Mouse (Mus musculus) R1 (cell line): ENCODE measurements around the gene Cnga3.

Experiments
- DNase-seq: peaks from one replicate; pipeline ENCODE4 v3.0.0-alpha.2; 2018; ENCODE audit warnings: low read depth, low spot score

The Cnga3 gene

DNA sequence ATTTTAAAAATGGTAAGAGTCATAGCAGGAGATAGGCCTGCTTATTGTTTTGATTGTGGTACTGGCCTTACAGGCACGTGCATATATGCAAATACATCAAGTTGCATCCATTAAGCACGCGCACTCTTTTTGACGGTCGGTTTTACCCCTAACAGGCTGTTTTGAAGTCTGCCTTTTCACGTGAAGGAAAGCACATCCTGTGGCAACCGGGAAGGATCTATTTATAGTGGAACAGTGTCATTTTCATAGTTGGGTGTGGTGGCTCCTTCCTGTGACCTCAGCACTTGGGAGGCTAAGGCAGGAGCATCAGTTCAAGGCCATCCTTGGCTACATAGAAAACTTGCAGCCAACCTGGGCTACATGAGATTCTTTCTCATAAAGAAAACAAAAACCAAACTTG lies 72.3 kb downstream of the Cnga3 start:
- DNase-seq = no peak

DNA sequence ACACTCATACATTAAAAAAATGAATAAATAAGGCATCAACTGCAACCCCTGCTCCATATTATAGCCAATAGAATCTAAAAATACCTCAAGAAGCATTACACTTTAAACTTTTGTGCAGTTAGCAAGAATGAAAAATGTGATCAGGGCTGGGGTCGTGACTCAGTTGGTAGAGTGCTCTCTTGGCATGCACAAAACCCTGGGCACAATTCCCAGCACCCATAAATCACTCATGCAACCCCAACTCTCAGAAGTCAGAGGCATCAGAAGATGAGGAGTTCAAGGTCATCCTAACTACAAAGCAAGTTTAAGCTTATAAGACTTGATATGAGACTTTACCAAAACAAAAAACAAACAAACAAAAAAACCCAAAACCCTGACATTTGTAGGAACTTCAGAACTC lies 73.5 kb downstream of the Cnga3 start:
- no peak for DNase-seq

DNA sequence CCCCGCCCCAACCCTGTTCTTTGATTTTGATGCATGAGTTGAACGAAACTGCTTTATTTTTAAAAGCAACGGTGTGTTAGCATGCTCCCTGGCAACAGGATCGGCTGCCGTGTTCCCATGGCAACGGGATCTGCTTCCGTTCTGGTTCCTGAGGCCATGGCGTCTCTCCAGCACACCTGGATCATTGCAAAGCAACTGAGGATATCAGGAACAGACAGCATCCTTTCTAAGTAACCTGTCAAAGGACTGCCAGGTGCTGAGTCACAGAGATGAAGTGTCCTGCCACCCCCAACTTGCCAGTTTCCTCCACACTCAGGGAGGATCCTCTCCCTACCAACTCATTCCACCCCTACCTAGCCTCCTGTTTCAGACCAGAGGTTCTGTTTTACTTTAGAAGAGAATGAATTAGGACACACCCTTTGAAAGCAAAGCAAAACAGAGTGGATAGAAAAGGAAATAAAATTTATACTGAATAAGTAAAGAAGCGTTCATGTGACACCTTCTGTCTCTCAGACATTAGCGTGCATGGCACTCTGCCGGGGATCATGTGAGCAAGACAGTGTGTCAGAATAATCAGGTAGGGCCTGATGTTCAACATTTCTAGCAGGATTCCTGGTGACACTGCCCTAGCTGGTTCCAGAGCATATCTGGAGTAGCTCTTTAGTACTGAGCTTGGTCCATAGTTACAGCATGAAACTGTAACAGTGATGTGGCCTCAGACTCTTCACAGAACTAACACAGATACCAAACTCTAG lies 74.1 kb downstream of the Cnga3 start:
- peak; percentile 72 for DNase-seq

DNA sequence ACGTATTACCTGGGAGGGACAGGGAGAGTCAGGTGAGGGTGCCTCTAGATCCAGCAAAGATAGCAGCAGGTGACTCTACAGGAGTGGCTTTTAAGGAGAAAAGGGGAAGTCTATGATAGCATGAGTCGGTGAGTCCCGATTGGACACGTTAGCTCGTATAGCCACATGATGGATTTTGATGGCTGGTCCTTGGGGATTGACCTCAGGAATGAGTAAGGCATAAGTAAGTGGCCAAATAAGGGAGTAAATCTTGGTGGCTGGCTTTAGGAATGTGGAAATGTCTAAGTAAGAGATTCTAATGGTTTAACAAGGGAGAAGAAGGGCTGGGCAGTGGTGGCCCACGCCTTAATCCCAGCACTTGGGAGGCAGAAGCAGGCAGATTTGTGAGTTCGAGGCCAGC lies 74.7 kb downstream of the Cnga3 start:
- DNase-seq = no peak

DNA sequence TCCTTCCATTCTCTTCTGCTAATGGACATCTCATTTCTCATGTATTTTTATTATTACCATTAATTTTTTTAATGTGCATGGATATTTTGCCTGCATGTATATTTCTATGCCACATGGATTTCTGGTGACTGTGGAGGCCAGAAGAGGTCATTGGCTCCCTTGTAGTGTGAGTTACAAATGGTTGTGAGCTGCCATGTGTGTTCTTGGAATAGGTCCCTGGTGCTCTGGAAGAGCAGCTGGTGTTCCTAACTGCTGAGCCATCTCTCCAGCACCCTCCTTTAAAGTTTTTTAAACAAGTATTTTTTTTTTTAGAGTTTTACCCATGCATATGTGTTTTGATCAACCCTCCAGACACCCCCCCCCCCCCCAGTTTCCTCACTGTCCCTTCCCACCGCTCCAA lies 82.2 kb downstream of the Cnga3 start:
- no peak for DNase-seq

DNA sequence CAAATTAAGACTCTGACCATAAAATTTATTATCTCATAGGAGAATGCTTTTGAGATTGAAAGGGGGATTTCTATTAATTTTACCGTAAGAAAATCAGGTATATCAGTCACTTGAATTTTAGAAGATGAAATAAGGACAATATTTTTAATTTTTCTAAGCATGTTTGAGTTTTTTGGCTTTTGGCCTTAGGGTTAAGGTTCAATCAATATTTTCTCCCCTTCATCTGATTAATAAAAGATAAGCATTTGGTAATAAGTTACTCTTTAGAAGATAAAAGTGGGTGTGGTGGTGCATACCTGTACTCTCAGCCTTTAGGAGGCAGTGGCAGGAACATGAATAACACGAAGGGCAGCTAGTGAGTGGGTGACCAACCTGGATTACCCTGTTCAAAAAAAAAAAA lies 84.7 kb downstream of the Cnga3 start:
- no peak for DNase-seq

DNA sequence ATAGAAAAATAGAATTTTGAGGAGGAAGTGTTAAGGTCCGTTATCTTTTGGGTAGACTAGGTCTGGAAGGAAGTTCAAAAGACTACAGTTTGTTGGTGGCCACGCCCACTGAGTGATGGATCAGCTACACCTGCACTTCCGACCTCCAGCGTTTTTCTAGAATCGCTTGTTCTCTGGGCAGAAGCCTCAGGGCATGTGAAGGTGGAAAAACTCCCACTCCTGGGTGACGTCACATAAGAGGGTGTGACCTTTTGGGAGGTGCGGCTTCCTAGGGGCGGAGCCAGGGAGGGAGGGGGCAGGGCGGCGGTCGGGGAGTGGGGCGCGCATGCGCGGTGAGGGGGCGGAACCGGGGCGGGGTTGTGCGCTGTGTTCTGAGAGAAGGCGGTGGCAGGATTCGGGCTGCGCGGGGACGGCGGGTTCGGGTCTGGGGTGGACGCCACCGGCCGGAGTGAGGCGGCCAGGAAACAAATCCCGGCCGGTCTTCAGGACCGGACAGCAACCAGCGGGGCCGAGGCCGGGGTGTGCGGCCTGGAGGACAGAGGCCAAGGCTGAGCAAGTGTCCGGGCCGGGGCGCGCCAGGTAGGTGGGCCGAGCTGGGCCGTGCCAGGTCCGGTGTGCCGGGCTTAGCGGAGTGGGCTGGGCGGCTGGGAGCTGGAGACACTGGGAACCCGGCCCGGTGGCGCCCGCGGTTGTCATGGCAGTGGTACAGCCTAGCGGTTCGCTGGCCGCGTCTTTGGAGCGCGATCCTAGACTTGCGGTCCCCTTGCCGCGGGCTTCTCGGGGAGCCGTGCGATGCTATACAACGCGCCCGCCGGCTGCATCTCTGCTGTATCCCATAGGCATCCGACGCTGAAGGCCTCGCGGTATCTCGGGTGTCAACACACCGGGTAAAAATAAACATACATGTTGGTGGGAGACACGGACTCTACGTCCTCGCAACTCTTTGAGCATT lies 85.6 kb downstream of the Cnga3 start, which contains the start of gene Inpp4a:
Inpp4a (plus strand) TSS at position 326 of the 952 bp plus-strand sequence.
- DNase-seq = peak; percentile 96

DNA sequence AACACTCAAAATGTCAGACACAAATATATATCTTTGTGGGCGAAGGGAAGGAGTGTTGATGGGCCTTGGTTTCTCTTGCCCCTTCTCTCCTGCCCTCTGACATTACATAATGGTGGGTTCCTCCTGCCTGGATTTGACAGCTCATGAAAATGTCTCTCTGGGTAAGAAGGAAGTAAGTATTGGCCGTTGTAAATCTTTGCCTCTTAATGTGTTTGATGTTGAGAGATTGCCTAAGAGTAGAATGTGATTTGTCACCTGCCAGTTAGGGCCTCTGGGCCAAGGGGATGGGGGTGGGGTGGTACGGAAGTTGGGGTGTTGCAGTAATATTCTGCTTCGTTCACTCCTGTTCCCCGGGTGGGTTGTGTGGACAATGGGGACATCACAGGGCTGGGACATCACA lies 86.4 kb downstream of the Cnga3 start:
- no peak for DNase-seq

DNA sequence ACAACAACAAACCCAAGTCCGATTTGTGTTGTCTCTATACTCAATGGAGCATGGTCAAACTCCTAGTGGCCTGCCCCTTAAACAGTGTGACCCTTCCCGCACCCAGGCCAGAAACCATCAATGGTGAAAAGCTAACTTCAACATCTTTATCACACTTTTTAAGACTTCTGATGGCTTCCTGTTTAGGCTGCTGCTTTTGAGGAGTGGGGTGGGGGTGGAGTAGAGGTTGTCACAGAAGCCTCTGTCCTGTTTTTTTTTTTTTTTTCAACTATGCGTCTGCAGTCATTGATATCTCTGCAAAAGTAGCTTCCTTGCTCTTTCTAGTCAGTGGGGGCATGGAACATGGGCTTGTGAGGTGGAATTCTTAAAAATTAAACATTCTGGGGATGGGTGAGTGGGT lies 88.6 kb downstream of the Cnga3 start:
- no peak for DNase-seq

DNA sequence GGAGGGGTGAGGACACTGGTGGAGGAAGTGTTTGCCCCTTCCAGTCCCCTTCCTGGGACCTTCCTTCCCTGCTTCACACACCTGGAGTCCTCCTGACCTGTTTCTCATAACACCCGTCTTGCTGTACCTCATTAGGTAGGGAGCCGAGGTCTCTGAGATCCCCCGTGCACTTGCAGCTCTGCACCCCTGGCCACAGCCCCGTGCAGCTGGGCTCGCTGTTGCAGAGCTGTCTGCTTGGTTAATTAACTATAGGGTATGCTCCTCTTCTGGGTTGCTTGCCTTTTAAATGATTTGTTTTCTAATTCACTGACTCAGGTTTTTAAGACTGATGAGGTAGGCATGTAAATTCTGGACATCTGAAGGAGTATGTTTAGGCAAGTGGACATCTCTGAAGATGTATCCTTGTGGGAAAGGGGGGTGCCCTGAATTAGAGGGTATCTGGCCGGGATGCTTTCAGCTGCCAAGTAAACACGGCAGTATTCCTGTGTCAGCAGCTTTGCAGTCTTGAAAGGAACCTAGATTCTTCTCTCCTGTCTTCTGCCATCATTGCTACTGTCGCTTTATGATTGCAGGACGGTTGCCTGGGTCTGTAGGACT lies 91.6 kb downstream of the Cnga3 start:
- DNase-seq = no peak

DNA sequence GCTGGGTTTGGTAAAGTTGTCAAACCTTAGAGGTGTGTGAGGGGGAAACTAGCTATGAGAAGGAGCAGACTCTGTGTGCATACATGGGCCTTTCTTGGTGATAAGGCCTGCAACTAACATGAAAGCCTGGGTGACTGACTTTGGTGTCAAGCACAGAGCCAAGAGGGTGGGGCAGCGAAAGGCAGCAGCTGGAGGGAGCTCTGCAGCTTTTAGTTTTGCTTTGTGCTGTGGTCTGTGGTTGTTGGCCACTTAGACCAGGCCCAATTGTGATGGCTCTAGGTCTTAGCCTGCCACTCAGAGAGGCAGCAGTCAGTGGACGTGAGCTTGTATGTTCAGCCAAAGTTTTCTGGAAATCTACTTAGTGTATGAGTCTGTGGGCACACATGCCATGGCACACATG lies 93.4 kb downstream of the Cnga3 start:
- no peak for DNase-seq

DNA sequence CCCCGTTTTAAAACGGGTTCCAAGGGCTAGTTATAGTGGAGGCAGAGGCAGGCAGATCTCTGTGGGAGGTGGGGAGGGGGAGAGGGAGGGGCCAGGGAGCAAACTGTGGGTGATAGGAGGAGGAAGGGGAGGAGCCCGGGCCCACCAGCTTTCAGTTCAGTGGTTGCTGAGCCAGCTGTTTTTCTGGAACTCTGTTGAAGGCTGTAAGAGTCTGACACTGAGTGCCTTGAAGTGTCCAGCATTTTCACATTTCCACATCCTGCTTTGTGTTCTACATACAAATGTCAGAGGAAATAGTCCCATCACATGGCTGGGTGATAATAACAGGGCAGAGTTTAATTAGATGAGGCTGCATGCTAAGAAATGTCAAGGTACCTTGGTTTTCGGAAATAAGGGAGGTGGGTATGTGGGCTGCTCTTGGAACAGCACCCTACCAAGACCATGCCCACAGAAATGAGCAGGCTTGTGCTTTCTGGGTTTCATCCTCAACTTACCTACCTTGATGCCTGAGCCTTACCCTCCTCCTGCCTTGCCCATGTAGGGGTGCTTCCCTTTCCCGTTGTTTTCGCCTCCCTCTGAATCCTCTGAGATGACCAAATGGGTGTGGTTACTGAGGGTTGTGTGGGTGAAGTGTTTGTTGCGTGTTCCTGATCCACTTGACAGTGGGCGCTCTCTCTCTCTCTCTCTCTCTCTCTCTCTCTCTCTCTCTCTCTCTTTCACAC lies 93.9 kb downstream of the Cnga3 start:
- DNase-seq = peak; percentile 43

DNA sequence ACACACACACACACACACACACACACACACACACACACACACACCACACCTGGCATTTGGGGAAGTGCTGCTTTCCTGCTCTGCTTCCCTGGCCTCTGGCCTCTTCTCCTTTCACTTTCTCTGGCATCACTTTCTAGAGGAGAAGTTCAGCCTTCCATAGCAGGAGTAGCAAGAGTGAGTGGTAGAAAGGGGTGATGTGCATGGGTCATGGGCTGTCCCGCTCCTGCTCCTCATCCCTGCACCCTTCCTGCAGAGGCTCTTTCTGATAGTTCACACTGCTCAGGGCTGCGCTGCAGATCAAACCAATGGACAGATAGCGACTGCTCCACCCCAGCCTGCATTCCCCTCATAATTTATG lies 94.5 kb downstream of the Cnga3 start:
- DNase-seq = no peak

DNA sequence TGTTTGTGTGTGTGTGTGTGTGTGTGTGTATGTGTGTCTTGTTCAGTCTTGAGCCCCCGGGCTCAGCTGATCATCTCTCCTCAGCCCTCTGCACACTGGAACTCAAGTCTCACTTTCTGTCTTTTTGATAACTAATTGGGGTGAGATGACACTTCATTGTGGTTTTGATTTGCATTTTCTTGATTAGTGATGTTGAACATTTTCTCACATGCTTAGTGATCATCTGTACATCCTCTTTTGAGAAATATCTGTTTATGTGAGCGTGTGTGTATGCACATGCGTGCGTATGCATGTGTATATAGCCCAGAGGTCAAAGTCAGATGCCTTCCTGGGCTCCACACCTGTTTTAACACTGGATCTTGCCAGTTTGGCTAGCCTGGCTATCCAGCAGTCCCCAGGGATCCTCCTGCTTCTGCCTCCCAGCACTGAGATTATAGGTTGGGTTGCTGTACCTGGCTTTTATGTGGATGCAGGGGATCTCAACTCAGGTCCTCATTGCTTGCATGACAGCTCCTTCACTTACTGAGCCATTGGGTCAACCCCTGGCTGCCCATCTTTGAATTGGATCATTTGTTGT lies 95.8 kb downstream of the Cnga3 start:
- DNase-seq = no peak
